Mouse (Mus musculus) lung, embryonic 16.5 days (tissue): Measurements from ENCODE around the gene Lmnb2. TPM values are rescaled to one million over a fixed set of nuclear protein-coding genes. Genes with fewer than 3 reads are reported as not detected.

Source experiments
- ATAC-seq: fragments of 200-750 bp; cut with Nextera tagmentation; 2 replicates; pipeline ENCODE4 v1.8.0; 2017; ENCODE audit warnings: low read depth, mild to moderate bottlenecking, moderate library complexity
- H3K27ac ChIP-seq: fragments of 300-500 bp; sonication (generic); 2 replicates; pipeline ENCODE4 v1.5.1; 2014; ENCODE audit warnings: mild to moderate bottlenecking, control low read depth, low read length
- H3K27me3 ChIP-seq: fragments of 300-500 bp; sonication (generic); 2 replicates; pipeline ENCODE4 v1.6.1; 2014; ENCODE audit warnings: low read depth, low read length, mixed read lengths; ENCODE audit not compliant: control insufficient read depth, insufficient read depth
- H3K36me3 ChIP-seq: fragments of 300-500 bp; sonication (generic); 2 replicates; pipeline ENCODE4 v1.6.1; 2014; ENCODE audit warnings: low read length; ENCODE audit not compliant: control insufficient read depth, insufficient read depth
- H3K4me1 ChIP-seq: fragments of 300-500 bp; sonication (generic); replicated peaks from 2 replicates; pipeline ENCODE4 v1.6.1; 2014; ENCODE audit warnings: low read length, mixed read lengths; ENCODE audit not compliant: control insufficient read depth, insufficient read depth
- H3K4me2 ChIP-seq: fragments of 300-500 bp; sonication (generic); 2 replicates; pipeline ENCODE4 v1.6.1; 2014; ENCODE audit warnings: low read depth, low read length, control low read depth
- H3K4me3 ChIP-seq: fragments of 300-500 bp; sonication (generic); 2 replicates; pipeline ENCODE4 v1.5.1; 2014; ENCODE audit warnings: mild to moderate bottlenecking, low read length, control low read depth
- H3K9ac ChIP-seq: fragments of 300-500 bp; sonication (generic); 2 replicates; pipeline ENCODE4 v1.6.1; 2014; ENCODE audit warnings: low read length, control low read depth
- H3K9me3 ChIP-seq: fragments of 300-500 bp; sonication (generic); 2 replicates; pipeline ENCODE4 v1.6.1; 2016; ENCODE audit warnings: low read length; ENCODE audit not compliant: control insufficient read depth
- WGBS: fragments of 180-500 bp; shearing (Covaris S2); extraction: QIAGEN DNeasy Blood & Tissue Kit; methylation state at CpG from one replicate; pipeline ENCODE4 v1.1.7; 2014; 5-methylcytosine and 5-hydroxymethylcytosine counted together
- polyA plus RNA-seq: library from polyadenylated mRNA; unstranded; fragments of >200 nt; fragmentation: Nextera tagmentation; extraction: Ambion mirVana; gene quantifications from 2 replicates; pipeline ENCODE4 v1.2.1, GENCODE M21; 2015

The Lmnb2 gene
- polyA plus RNA-seq, 1 experiment from 2014 or later = 52.6 TPM

- peaks cover 5% of the 10 kb centered on the region; the same call in 1 of the 2 replicates for H3K4me1 ChIP-seq
- H3K4me3 ChIP-seq = no peak overlapping the region
- ATAC-seq = no peak
- H3K9ac ChIP-seq = no peak overlapping the region
- 94% methylated on average over 4 of the region's 4 CpGs for WGBS
- H3K27ac ChIP-seq = no peak overlapping the region
- H3K4me2 ChIP-seq = no peak overlapping the region
- H3K27me3 ChIP-seq = no peaks in the 10 kb centered on the region
- peaks cover 20% of the 10 kb centered on the region for H3K36me3 ChIP-seq
- H3K9me3 ChIP-seq = no peaks in the 10 kb centered on the region
These were observed 6.7 kb downstream of the Lmnb2 start for GRCm38 (mm10) chr10:80911354-80911753.

GRCm38 (mm10) chr10:80909375-80910162 lies 8.5 kb downstream of the Lmnb2 start:
- no peak overlapping the region for H3K27ac ChIP-seq
- no peaks in the 10 kb centered on the region for H3K9me3 ChIP-seq
- no peak for ATAC-seq
- H3K4me2 ChIP-seq = no peak overlapping the region
- WGBS = 93% methylated on average over 22 of the region's 22 CpGs
- no peak overlapping the region for H3K4me3 ChIP-seq
- no peak overlapping the region for H3K9ac ChIP-seq
- no peaks in the 10 kb centered on the region for H3K4me1 ChIP-seq
- H3K36me3 ChIP-seq = peaks cover 26% of the 10 kb centered on the region
- H3K27me3 ChIP-seq = no peaks in the 10 kb centered on the region

GRCm38 (mm10) chr10:80904709-80905108 lies 13.3 kb downstream of the Lmnb2 start:
- Histone ChIP-seq H3K36me3 (peaks cover 34% of the 10 kb centered on the region), H3K4me3 (no peak overlapping the region), H3K27ac (no peak overlapping the region), H3K9me3 (no peaks in the 10 kb centered on the region), H3K4me1 (peaks cover 4% of the 10 kb centered on the region), H3K27me3 (no peaks in the 10 kb centered on the region), H3K4me2 (no peak overlapping the region), H3K9ac (no peak overlapping the region)
- no peak for ATAC-seq
- 90% methylated on average over 11 of the region's 11 CpGs for WGBS

- Histone ChIP-seq H3K27ac (no peak overlapping the region), H3K9ac (no peak overlapping the region), H3K4me1 (peaks cover 8% of the 10 kb centered on the region), H3K27me3 (no peaks in the 10 kb centered on the region), H3K4me3 (no peak overlapping the region), H3K4me2 (no peak overlapping the region), H3K36me3 (peaks cover 30% of the 10 kb centered on the region), H3K9me3 (no peaks in the 10 kb centered on the region)
- WGBS = 72% methylated on average over 28 of the region's 28 CpGs
- no peak for ATAC-seq
These were observed 13.9 kb downstream of the Lmnb2 start for GRCm38 (mm10) chr10:80904004-80904693.

GRCm38 (mm10) chr10:80903282-80903681 lies 14.8 kb downstream of the Lmnb2 start:
- Histone ChIP-seq H3K4me3 (no peak overlapping the region), H3K27me3 (no peaks in the 10 kb centered on the region), H3K36me3 (peaks cover 27% of the 10 kb centered on the region), H3K9ac (no peak overlapping the region), H3K9me3 (no peaks in the 10 kb centered on the region), H3K4me1 (peaks cover 8% of the 10 kb centered on the region), H3K27ac (no peak overlapping the region), H3K4me2 (no peak overlapping the region)
- WGBS = 91% methylated on average over 10 of the region's 10 CpGs
- ATAC-seq = no peak

- no peak overlapping the region for H3K27ac ChIP-seq
- no peak overlapping the region for H3K4me3 ChIP-seq
- ATAC-seq = no peak
- no peak overlapping the region for H3K9ac ChIP-seq
- WGBS = 87% methylated on average over 9 of the region's 9 CpGs
- no peaks in the 10 kb centered on the region for H3K27me3 ChIP-seq
- no peaks in the 10 kb centered on the region for H3K9me3 ChIP-seq
- no peak overlapping the region for H3K4me2 ChIP-seq
- H3K36me3 ChIP-seq = peaks cover 24% of the 10 kb centered on the region
- peaks cover 8% of the 10 kb centered on the region for H3K4me1 ChIP-seq
These were observed 15.6 kb downstream of the Lmnb2 start for GRCm38 (mm10) chr10:80902273-80902940.

- H3K36me3 ChIP-seq = peaks cover 20% of the 10 kb centered on the region
These were observed 16.4 kb downstream of the Lmnb2 start for GRCm38 (mm10) chr10:80901409-80902272.

GRCm38 (mm10) chr10:80900318-80901247 lies 17.5 kb downstream of the Lmnb2 start, which contains the start of gene Timm13:
TSS of gene Timm13 (minus strand) at chr10:80900969.
- H3K36me3 ChIP-seq = peaks cover 20% of the 10 kb centered on the region
- peak within 1 kb of the TSS; percentile 93 for H3K4me3 ChIP-seq
- peak within 1 kb of the TSS; percentile 86 for H3K9ac ChIP-seq
- H3K27ac ChIP-seq = peak within 1 kb of the TSS; percentile 79
- no peaks in the 10 kb centered on the region for H3K9me3 ChIP-seq
- H3K4me2 ChIP-seq = peak within 1 kb of the TSS; percentile 92
- peak; percentile 97 for ATAC-seq
- WGBS = under 1% methylated on average over 72 of the region's 72 CpGs
- H3K27me3 ChIP-seq = no peaks in the 10 kb centered on the region
- peaks cover 8% of the 10 kb centered on the region for H3K4me1 ChIP-seq

More at GRCm38 (mm10) chr10:80901409-80902272, 16.4 kb downstream of the Lmnb2 start:
- Histone ChIP-seq H3K9me3 (no peaks in the 10 kb centered on the region), H3K27ac (peak overlapping the region; percentile 59), H3K4me2 (peak overlapping the region; percentile 49), H3K4me1 (peaks cover 8% of the 10 kb centered on the region), H3K4me3 (no peak overlapping the region), H3K9ac (peak overlapping the region; percentile 48), H3K27me3 (no peaks in the 10 kb centered on the region)
- 84% methylated on average over 19 of the region's 19 CpGs for WGBS
- ATAC-seq = no peak
